Mouse (Mus musculus) embryonic fibroblast, embryonic 13.5 days (primary cell): ENCODE results near the gene Adamts18. TPM values are rescaled to one million over a fixed set of nuclear protein-coding genes. Genes with fewer than 3 reads are reported as not detected.
A peak's percentile ranks its signal among the peaks of the same experiment; 100 is the strongest.

Experiments used
- H3K27ac ChIP-seq: 2 replicates; pipeline ENCODE4 v1.5.1; 2012; ENCODE audit warnings: low read length, control low read depth, inconsistent platforms; ENCODE audit not compliant: insufficient read depth
- H3K4me1 ChIP-seq: 2 replicates; pipeline ENCODE4 v1.6.1; 2011; ENCODE audit warnings: low read length; ENCODE audit not compliant: control insufficient read depth, insufficient read depth
- H3K4me3 ChIP-seq: 2 replicates; pipeline ENCODE4 v1.5.1; 2011; ENCODE audit warnings: mild to moderate bottlenecking, control low read depth, low read length; ENCODE audit not compliant: insufficient read depth
- CTCF ChIP-seq: IDR thresholded peaks from 2 replicates; pipeline ENCODE4 v1.5.1; 2011; ENCODE audit warnings: mild to moderate bottlenecking, control low read depth, low read length, moderate library complexity, borderline replicate concordance; ENCODE audit not compliant: insufficient read depth
- POLR2A ChIP-seq: IDR thresholded peaks from 2 replicates; pipeline ENCODE4 v1.6.1; 2011; ENCODE audit warnings: low read depth, mild to moderate bottlenecking, control low read depth, low read length, moderate library complexity
- polyA plus RNA-seq: library from polyadenylated mRNA; stranded (reverse); fragments of >200 nt; gene quantifications from 2 replicates; pipeline ENCODE4 v1.2.4, GENCODE M21; 2011; ENCODE audit warnings: low read depth; ENCODE audit not compliant: missing spikeins, insufficient read length

The Adamts18 gene
- polyA plus RNA-seq, 1 experiment, result 0.30 TPM

GRCm38 (mm10) chr8:113666714-113667432, 181.7 kb downstream of the Adamts18 start:
- no peak for TF ChIP-seq CTCF
- TF ChIP-seq POLR2A, result no peak
- no peak overlapping the region for H3K27ac ChIP-seq
- H3K4me1 ChIP-seq, result peaks cover 4% of the 10 kb centered on the region; the same call in 1 of the 2 replicates
- H3K4me3 ChIP-seq, result no peak overlapping the region

- peaks cover 4% of the 10 kb centered on the region; the same call in 1 of the 2 replicates for H3K4me1 ChIP-seq
- no peak for TF ChIP-seq POLR2A
- no peak for TF ChIP-seq CTCF
- no peak overlapping the region for H3K4me3 ChIP-seq
- no peak overlapping the region for H3K27ac ChIP-seq
These were observed 182.6 kb downstream of the Adamts18 start for GRCm38 (mm10) chr8:113665951-113666350.

DNA sequence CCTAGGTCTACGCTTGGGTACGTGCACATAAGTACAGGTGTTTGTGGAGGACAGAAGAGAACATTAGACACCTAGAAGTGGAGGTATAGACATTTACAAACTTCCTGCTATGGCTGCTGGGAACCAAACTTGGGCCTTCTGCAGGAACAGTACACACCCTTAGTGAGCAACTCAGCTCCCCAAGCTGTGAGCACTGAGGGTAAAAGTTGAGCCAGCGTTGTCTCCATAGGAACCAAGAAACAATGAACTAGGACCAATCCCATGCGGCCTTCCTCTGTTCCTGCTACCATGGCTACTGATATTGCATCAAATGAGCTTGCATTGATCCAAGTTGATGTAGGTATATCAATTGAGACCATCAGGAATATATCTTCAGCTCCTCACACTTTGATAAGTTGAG, 183.5 kb downstream of the Adamts18 start:
- TF ChIP-seq POLR2A (no peak), CTCF (no peak)
- Histone ChIP-seq H3K4me3 (no peak overlapping the region), H3K27ac (no peak overlapping the region), H3K4me1 (peaks cover 4% of the 10 kb centered on the region; the same call in 1 of the 2 replicates)

DNA sequence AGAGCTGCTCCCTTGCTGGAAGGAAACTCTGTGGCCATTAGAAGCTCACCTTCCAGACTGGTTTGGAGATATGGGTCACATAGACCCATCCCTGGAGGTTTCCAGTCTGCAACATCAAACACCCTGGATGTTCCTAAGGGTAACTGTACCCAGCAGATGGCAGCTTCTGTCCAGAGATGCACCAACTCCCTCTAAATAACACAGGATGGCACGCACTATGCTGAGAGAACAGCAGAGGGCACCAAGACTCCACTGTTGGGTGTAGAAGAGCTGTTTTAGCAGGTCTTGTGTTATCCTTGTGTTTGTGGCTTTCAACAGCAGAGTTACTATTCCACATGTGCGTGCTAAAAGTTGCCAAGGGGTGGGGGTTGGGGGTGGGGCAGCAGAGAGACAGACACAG, 184.0 kb downstream of the Adamts18 start:
- Histone ChIP-seq H3K4me3 (no peak overlapping the region), H3K27ac (no peak overlapping the region), H3K4me1 (peaks cover 3% of the 10 kb centered on the region; the same call in 1 of the 2 replicates)
- TF ChIP-seq POLR2A (no peak), CTCF (peak; percentile 98)

DNA sequence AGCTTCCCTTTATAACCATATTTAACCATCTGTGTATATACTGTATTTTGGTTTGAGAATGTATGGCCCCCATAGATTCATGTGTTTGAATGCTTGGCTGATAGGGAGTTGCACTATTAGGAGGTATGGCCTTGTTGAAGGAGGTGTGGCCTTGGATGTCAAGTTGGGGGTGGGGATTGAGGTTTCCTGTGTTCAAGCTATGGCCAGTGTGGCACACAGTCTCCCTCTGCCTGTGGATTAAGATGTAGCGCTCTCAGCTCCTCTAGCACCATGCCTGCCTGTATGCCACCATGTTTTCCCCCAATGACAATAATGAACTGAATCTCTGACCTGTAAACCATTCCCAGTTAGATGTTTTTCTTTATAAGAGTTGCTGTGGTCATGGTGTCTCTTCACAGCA, 188.4 kb downstream of the Adamts18 start:
- no peak overlapping the region for H3K4me3 ChIP-seq
- H3K4me1 ChIP-seq, result no peaks in the 10 kb centered on the region
- H3K27ac ChIP-seq, result no peak overlapping the region
- TF ChIP-seq CTCF, result no peak
- TF ChIP-seq POLR2A, result no peak

DNA sequence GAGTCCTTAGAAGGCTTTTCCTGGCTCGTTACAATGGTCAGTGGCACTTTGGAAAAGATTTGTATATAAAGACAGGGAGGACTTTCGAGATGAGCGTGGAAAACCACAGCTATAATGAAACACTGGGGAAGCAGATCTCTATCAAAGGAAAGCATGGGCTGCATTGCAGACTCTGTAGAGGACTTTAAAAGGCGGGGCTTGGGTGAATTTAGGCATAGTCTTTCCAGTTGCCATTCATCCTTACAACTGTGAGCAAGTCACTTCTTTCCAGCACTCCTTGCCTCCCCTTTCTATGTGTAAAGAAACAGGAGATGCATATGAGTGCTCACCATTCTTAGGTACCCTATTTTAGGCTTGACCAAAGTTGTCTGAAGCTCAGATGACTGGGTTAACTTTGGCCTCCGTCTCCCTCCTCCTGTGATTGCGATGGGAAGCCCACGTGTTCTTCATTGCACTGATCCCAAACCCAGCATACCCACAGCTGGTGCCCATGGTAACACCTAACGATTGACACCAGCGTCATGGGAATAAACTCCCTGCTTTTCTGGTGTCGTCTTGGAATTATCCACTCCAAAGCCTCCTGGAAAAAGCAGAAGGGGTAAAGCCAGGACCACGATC, 191.7 kb downstream of the Adamts18 start:
- Histone ChIP-seq H3K27ac (no peak overlapping the region), H3K4me1 (no peaks in the 10 kb centered on the region), H3K4me3 (no peak overlapping the region)
- TF ChIP-seq POLR2A (no peak), CTCF (no peak)

DNA sequence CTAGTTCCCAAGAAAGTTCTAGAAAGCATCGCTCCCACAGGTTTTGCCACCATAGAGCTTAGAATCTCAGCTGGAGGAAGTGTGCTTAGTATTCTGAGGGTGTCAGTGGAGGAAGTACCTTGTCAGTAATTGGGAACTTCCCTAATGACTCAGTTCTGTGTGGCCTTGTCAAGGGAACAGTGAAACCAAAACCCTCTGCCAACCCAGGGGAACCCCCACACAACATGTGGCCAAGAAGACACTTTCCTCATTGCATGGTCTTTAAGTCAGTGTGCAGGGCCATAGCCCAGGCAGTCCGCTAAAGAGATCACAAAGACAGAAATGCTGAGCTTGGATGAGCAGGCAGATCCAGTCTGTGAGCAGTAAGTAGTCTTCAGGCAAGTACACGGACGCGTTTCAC, 192.4 kb downstream of the Adamts18 start:
- H3K27ac ChIP-seq, result no peak overlapping the region
- H3K4me1 ChIP-seq, result no peaks in the 10 kb centered on the region
- TF ChIP-seq POLR2A (no peak), CTCF (no peak)
- H3K4me3 ChIP-seq, result no peak overlapping the region

GRCm38 (mm10) chr8:113653151-113653550, 195.4 kb downstream of the Adamts18 start:
- TF ChIP-seq CTCF (no peak), POLR2A (no peak)
- no peak overlapping the region for H3K27ac ChIP-seq
- no peaks in the 10 kb centered on the region for H3K4me1 ChIP-seq
- no peak overlapping the region for H3K4me3 ChIP-seq

DNA sequence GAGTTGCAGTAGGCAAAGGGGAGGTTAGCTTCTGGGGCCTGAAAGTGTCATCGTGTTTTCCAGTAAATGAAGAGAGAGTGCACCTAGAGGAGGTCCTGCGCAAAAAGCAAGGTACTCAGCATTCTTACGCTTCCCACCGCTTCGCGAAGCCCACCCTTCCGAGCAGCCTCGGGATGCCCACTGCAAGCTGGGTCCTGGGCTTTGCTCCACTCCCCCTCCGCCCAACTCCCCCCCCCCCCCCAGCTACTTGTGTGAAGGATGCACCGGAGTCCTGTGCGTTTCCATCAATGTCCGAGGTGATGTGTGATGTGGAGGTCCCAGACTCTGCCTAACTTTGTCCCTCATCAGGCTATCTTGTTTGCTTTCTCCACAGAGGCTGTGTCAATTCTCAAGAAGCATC, 196.1 kb downstream of the Adamts18 start:
- no peak overlapping the region for H3K27ac ChIP-seq
- H3K4me1 ChIP-seq, result no peaks in the 10 kb centered on the region
- H3K4me3 ChIP-seq, result no peak overlapping the region
- TF ChIP-seq CTCF (no peak), POLR2A (no peak)

Other genes starting within 250 kb of the Adamts18 start
- 8.9 and 9.0 TPM in 2 replicates for gene Mon1b, start 213.2 kb downstream of the Adamts18 start, polyA plus RNA-seq
- not detected in 2 replicates for gene Syce1l, start 205.5 kb downstream of the Adamts18 start, polyA plus RNA-seq